Mouse (Mus musculus): ENCODE data around the gene Sun2. TPM values are rescaled to one million over a fixed set of nuclear protein-coding genes. Genes with fewer than 3 reads are reported as not detected.

Sun2 gene
- polyA plus RNA-seq, 1 experiment = 31.5 TPM

DNA sequence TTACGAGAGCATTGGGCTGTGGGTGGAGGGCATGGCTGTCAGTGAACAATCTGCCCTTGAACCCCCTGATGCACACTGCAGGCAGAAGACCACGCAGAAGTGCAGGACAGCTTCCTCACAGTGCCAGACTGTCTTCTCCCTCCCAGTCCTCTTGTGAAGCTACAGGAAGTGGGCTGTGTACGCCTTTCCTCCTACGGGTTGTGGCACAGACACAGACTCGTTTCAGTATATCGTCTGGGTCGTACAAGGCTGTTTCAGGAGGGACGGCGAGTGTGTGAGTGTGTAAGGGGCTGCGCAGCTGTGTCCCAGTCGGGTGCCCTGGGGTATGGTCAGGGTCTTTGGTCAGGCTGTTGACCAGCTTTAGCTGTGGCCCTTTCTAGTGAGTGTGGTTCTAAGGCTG is 48.6 kb downstream of the Sun2 start:
- Histone ChIP-seq H3K4me3 (ENCODE audit: insufficient read depth, low read depth, low read length) (no peak overlapping the region), H3K27me3 (replicated peaks; ENCODE audit: control insufficient read depth, insufficient read depth, low read length) (no peaks in the 10 kb centered on the region), H3K36me3 (ENCODE audit: control insufficient read depth, insufficient read depth, low read length) (no peaks in the 10 kb centered on the region), H3K4me1 (ENCODE audit: control insufficient read depth, insufficient read depth, low read length) (peaks cover 28% of the 10 kb centered on the region), H3K27ac (ENCODE audit: insufficient read depth, low read depth, low read length) (no peak overlapping the region)
- WGBS = 69% methylated on average over 11 of the region's 11 CpGs
- no peak for TF ChIP-seq POLR2A (IDR thresholded peaks at IDR 0.05; ENCODE audit: low read depth, low read length)
- DNase-seq = no peak

- TF ChIP-seq CTCF (conservative IDR thresholded peaks at IDR 0.05; ENCODE audit: insufficient read depth, insufficient read length, low read depth, low read length) (no peak), POLR2A (IDR thresholded peaks at IDR 0.05; ENCODE audit: low read depth, low read length) (no peak)
- H3K4me3 ChIP-seq (ENCODE audit: insufficient read depth, low read depth, low read length) = no peak overlapping the region
- H3K27me3 ChIP-seq (replicated peaks; ENCODE audit: control insufficient read depth, insufficient read depth, low read length) = no peaks in the 10 kb centered on the region
- H3K27ac ChIP-seq (ENCODE audit: insufficient read depth, low read depth, low read length) = no peak overlapping the region
- WGBS = 84% methylated on average over 5 of the region's 5 CpGs
- H3K4me1 ChIP-seq (ENCODE audit: control insufficient read depth, insufficient read depth, low read length) = peaks cover 28% of the 10 kb centered on the region
- no peaks in the 10 kb centered on the region for H3K36me3 ChIP-seq (ENCODE audit: control insufficient read depth, insufficient read depth, low read length)
- DNase-seq = no peak
These were observed 50.0 kb downstream of the Sun2 start for GRCm38 (mm10) chr15:79692334-79692733.

GRCm38 (mm10) chr15:79691023-79691508 is 51.3 kb downstream of the Sun2 start:
- Histone ChIP-seq H3K4me1 (ENCODE audit: control insufficient read depth, insufficient read depth, low read length) (peaks cover 25% of the 10 kb centered on the region), H3K27ac (ENCODE audit: insufficient read depth, low read depth, low read length) (no peak overlapping the region; the same call in 1 of the 2 replicates), H3K4me3 (ENCODE audit: insufficient read depth, low read depth, low read length) (peak overlapping the region; percentile 83), H3K27me3 (replicated peaks; ENCODE audit: control insufficient read depth, insufficient read depth, low read length) (no peaks in the 10 kb centered on the region), H3K36me3 (ENCODE audit: control insufficient read depth, insufficient read depth, low read length) (no peaks in the 10 kb centered on the region)
- TF ChIP-seq CTCF (conservative IDR thresholded peaks at IDR 0.05; ENCODE audit: insufficient read depth, insufficient read length, low read depth, low read length) = no peak
- no peak for TF ChIP-seq POLR2A (IDR thresholded peaks at IDR 0.05; ENCODE audit: low read depth, low read length)
- no peak for DNase-seq
- WGBS = 1% methylated on average over 52 of the region's 53 CpGs

DNA sequence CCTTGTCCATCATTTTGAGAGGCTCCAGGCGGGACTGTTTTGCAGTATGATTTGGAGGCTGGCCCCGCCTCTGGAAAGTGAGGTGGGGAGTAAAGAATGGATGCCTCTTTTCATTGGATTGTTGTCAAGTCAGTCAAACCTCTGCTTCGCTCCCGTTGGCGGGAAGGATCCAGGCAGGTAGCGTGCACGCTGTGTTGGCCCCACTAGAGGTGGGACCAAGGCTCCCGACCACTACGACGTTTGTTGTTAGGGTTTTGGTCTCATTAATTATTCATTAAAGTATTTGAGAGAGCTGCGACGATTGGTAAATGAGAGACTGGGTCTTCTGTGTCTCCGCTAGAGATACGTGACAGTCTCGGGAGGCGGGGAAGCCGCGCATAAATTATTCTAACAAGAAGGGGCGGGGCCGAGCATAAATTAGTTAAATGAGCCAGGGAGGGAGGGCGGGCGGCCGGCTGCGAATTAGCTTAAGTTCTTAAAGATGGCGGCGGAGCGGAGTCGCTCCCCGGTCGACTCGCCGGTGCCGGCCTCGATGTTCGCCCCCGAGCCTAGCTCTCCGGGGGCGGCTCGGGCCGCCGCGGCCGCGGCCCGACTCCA is 51.8 kb downstream of the Sun2 start, which contains the start of gene Gtpbp1:
Gtpbp1 (plus strand) TSS at position 420 of the 597 bp plus-strand sequence.
- Histone ChIP-seq H3K36me3 (ENCODE audit: control insufficient read depth, insufficient read depth, low read length) (no peaks in the 10 kb centered on the region), H3K4me1 (ENCODE audit: control insufficient read depth, insufficient read depth, low read length) (peaks cover 26% of the 10 kb centered on the region), H3K27me3 (replicated peaks; ENCODE audit: control insufficient read depth, insufficient read depth, low read length) (no peaks in the 10 kb centered on the region), H3K27ac (ENCODE audit: insufficient read depth, low read depth, low read length) (no peak within 1 kb of the TSS; the same call in 1 of the 2 replicates), H3K4me3 (ENCODE audit: insufficient read depth, low read depth, low read length) (peak within 1 kb of the TSS; percentile 83)
- TF ChIP-seq POLR2A (IDR thresholded peaks at IDR 0.05; ENCODE audit: low read depth, low read length) (peak; percentile 56), CTCF (conservative IDR thresholded peaks at IDR 0.05; ENCODE audit: insufficient read depth, insufficient read length, low read depth, low read length) (no peak)
- WGBS = under 1% methylated on average over 45 of the region's 45 CpGs
- DNase-seq = peak; percentile 100

DNA sequence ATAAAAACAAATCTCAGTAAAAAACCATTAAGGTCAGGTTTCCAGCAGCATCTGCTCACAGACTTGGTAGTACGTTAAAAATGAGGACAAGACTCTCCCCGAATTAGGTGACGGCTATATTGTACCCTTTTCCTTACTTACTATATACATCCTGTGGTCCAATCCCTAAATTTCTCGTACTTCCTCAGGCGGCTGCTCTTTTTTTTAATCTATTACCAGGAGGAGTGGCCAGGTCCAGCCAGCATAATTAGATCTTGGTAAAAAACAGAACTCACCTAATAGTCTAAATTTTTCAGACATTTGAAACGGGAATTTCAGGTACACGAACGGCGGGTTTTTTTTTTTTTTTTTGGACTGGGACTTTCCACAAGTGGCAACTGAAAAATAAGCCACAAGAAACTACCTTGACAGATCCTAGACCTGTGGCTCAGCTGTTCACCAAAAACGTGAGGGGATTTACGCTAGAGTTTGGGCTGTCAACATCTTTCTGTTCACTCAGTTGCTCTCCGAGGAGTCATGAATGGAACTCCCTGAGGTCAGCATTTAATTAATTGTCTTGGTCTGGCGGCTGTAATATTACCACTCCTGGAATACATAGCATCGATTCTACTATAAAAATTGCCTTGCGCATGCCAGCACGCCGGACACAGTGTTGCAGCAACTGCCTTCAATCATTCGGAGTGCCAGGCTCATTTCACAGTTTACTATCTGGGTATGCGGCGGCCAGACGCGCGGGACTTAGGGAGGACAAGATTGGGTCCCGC is 52.5 kb downstream of the Sun2 start:
- WGBS = 6% methylated on average over 24 of the region's 24 CpGs
- H3K27me3 ChIP-seq (replicated peaks; ENCODE audit: control insufficient read depth, insufficient read depth, low read length) = no peaks in the 10 kb centered on the region
- no peak overlapping the region for H3K27ac ChIP-seq (ENCODE audit: insufficient read depth, low read depth, low read length)
- no peak for DNase-seq
- H3K36me3 ChIP-seq (ENCODE audit: control insufficient read depth, insufficient read depth, low read length) = no peaks in the 10 kb centered on the region
- peaks cover 29% of the 10 kb centered on the region for H3K4me1 ChIP-seq (ENCODE audit: control insufficient read depth, insufficient read depth, low read length)
- H3K4me3 ChIP-seq (ENCODE audit: insufficient read depth, low read depth, low read length) = peak overlapping the region; percentile 39; the same call in 1 of the 2 replicates
- no peak for TF ChIP-seq POLR2A (IDR thresholded peaks at IDR 0.05; ENCODE audit: low read depth, low read length)
- no peak for TF ChIP-seq CTCF (conservative IDR thresholded peaks at IDR 0.05; ENCODE audit: insufficient read depth, insufficient read length, low read depth, low read length)

DNA sequence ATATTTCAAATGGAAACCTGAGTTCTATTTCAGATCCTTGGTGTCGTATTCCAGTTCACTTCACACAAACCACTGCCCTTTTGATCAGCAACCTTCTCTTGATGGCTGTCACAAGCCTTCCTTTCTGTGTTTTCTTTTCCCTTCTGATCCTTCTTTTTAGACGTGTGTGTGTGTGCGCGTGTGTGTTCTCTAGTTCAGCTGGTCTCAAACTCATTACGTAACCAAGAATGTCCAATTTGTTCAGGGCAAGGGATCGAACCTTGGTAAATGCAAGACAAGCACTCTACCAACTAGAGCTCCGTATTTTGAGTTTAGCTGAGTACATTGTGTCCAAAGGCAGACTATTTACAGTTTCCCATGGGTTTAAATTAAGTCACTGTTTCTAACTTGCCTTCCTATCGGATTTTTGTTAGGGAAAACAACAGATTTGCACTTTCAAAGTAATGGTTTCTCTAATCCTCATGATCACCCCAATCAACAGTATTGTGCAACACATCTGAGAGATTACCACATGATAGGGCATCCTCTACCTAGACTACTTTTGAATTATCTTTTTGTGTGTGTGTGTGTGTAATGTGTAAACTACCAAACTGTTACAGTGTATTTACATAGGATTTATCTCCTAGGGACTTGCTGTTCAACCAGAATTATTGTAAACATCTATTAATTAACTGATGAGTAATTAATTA is 53.9 kb downstream of the Sun2 start:
- Histone ChIP-seq H3K4me1 (ENCODE audit: control insufficient read depth, insufficient read depth, low read length) (peaks cover 40% of the 10 kb centered on the region), H3K27me3 (replicated peaks; ENCODE audit: control insufficient read depth, insufficient read depth, low read length) (no peaks in the 10 kb centered on the region), H3K4me3 (ENCODE audit: insufficient read depth, low read depth, low read length) (peak overlapping the region; percentile 92), H3K36me3 (ENCODE audit: control insufficient read depth, insufficient read depth, low read length) (no peaks in the 10 kb centered on the region), H3K27ac (ENCODE audit: insufficient read depth, low read depth, low read length) (peak overlapping the region; percentile 99)
- no peak for DNase-seq
- 3% methylated on average over 8 of the region's 8 CpGs for WGBS
- TF ChIP-seq CTCF (conservative IDR thresholded peaks at IDR 0.05; ENCODE audit: insufficient read depth, insufficient read length, low read depth, low read length) = no peak
